Mouse (Mus musculus) heart, embryonic 14.5 days (tissue): ENCODE results near the gene Gapvd1. TPM values are rescaled to one million over a fixed set of nuclear protein-coding genes. Genes with fewer than 3 reads are reported as not detected.

Source experiments
- ATAC-seq: fragments of 200-750 bp; cut with Nextera tagmentation; 2 replicates; pipeline ENCODE4 v1.8.0; 2017; ENCODE audit warnings: low read depth, moderate TSS enrichment; ENCODE audit not compliant: insufficient number of reproducible peaks, insufficient read depth, low FRiP score
- H3K27ac ChIP-seq, 2 experiments: fragments of 200-500 bp in 1 of 2; fragments of 300-500 bp in 1 of 2; sonication (generic) in 1 of 2; replicated peaks in 1 of 2; 2 replicates each; pipeline ENCODE4 v1.5.1; 2012 to 2014; ENCODE audit warnings: low read depth in 2 of 2, low read length in 2 of 2, control low read depth in 1 of 2, mild to moderate bottlenecking in 1 of 2, mixed read lengths in 1 of 2; ENCODE audit not compliant: control insufficient read depth in 1 of 2, insufficient read depth in 1 of 2
- H3K27me3 ChIP-seq: fragments of 300-500 bp; sonication (generic); 2 replicates; pipeline ENCODE4 v1.6.1; 2014; ENCODE audit warnings: mild to moderate bottlenecking, low read length, control low read depth; ENCODE audit not compliant: control insufficient read depth, insufficient read depth
- H3K36me3 ChIP-seq: fragments of 300-500 bp; sonication (generic); 2 replicates; pipeline ENCODE4 v1.6.1; 2014; ENCODE audit warnings: mild to moderate bottlenecking, control low read depth, low read length, mixed read lengths; ENCODE audit not compliant: control insufficient read depth, insufficient read depth
- H3K4me1 ChIP-seq, 2 experiments: fragments of 200-500 bp in 1 of 2; fragments of 300-500 bp in 1 of 2; sonication (generic) in 1 of 2; 2 replicates each; pipeline ENCODE4 v1.6.1; 2012 to 2014; ENCODE audit warnings: low read length in 2 of 2, control low read depth in 1 of 2, mixed read lengths in 1 of 2; ENCODE audit not compliant: control insufficient read depth in 2 of 2, insufficient read depth in 2 of 2
- H3K4me2 ChIP-seq: fragments of 300-500 bp; sonication (generic); 2 replicates; pipeline ENCODE4 v1.6.1; 2014; ENCODE audit warnings: mild to moderate bottlenecking, low read length
- H3K4me3 ChIP-seq, 2 experiments: fragments of 200-500 bp in 1 of 2; fragments of 300-500 bp in 1 of 2; sonication (generic) in 1 of 2; 2 replicates each; pipeline ENCODE4 v1.5.1; 2012 to 2014; ENCODE audit warnings: low read length in 2 of 2, mild to moderate bottlenecking in 2 of 2, control low read depth in 1 of 2, low read depth in 1 of 2, moderate library complexity in 1 of 2; ENCODE audit not compliant: control insufficient read depth in 1 of 2, insufficient read depth in 1 of 2
- H3K9ac ChIP-seq: fragments of 300-500 bp; sonication (generic); 2 replicates; pipeline ENCODE4 v1.6.1; 2014; ENCODE audit warnings: mild to moderate bottlenecking, low read length
- H3K9me3 ChIP-seq: fragments of 300-500 bp; sonication (generic); 2 replicates; pipeline ENCODE4 v1.6.1; 2016; ENCODE audit warnings: low read length, control low read depth; ENCODE audit not compliant: control insufficient read depth
- WGBS: fragments of 180-500 bp; shearing (Covaris S2); extraction: QIAGEN DNeasy Blood & Tissue Kit; methylation state at CpG from one replicate; pipeline ENCODE4 v1.1.7; 2014; 5-methylcytosine and 5-hydroxymethylcytosine counted together
- polyA plus RNA-seq: library from polyadenylated mRNA; unstranded; fragments of >200 nt; fragmentation: Nextera tagmentation; extraction: Ambion mirVana; gene quantifications from 2 replicates; pipeline ENCODE4 v1.2.1, GENCODE M21; 2014

The Gapvd1 gene
- polyA plus RNA-seq, 1 experiment from 2014 or later, result 66.2 TPM

- WGBS, result 49% methylated on average over 2 of the region's 2 CpGs
- Histone ChIP-seq H3K9ac (no peak overlapping the region), H3K36me3 (no peaks in the 10 kb centered on the region), H3K27me3 (no peaks in the 10 kb centered on the region), H3K4me2 (no peak overlapping the region), H3K9me3 (no peaks in the 10 kb centered on the region), H3K4me3 (no peak overlapping the region), H3K27ac (no peak overlapping the region), H3K4me1 (peaks cover 6 to 8% of the 10 kb centered on the region in 2 experiments)
- ATAC-seq, result no peak
Observed at GRCm38 (mm10) chr2:34750245-34750644, 4.8 kb downstream of the Gapvd1 start.

GRCm38 (mm10) chr2:34748479-34748878 lies 6.6 kb downstream of the Gapvd1 start:
- Histone ChIP-seq H3K9me3 (no peaks in the 10 kb centered on the region), H3K36me3 (0 out of 2 replicates have a peak, but pooled peaks cover 8% of the 10 kb centered on the region), H3K4me3 (no peak overlapping the region), H3K4me1 (peaks cover 2 to 8% of the 10 kb centered on the region in 2 experiments), H3K4me2 (no peak overlapping the region), H3K9ac (no peak overlapping the region), H3K27ac (no peak overlapping the region), H3K27me3 (no peaks in the 10 kb centered on the region)
- 87% methylated on average over 4 of the region's 4 CpGs for WGBS
- ATAC-seq, result no peak

GRCm38 (mm10) chr2:34745673-34746072 lies 9.4 kb downstream of the Gapvd1 start:
- H3K4me2 ChIP-seq, result no peak overlapping the region
- 80% methylated on average over 2 of the region's 2 CpGs for WGBS
- no peaks in the 10 kb centered on the region for H3K27me3 ChIP-seq
- H3K27ac ChIP-seq, result no peak overlapping the region
- no peaks in the 10 kb centered on the region for H3K9me3 ChIP-seq
- H3K4me1 ChIP-seq, result peaks cover 4 to 5% of the 10 kb centered on the region in 2 experiments
- 0 out of 2 replicates have a peak, but pooled peaks cover 8% of the 10 kb centered on the region for H3K36me3 ChIP-seq
- no peak overlapping the region for H3K9ac ChIP-seq
- H3K4me3 ChIP-seq, result no peak overlapping the region
- no peak for ATAC-seq

- Histone ChIP-seq H3K9me3 (no peaks in the 10 kb centered on the region), H3K27ac (no peak overlapping the region), H3K4me1 (peaks cover 4 to 5% of the 10 kb centered on the region in 2 experiments), H3K4me3 (no peak overlapping the region), H3K4me2 (no peak overlapping the region), H3K36me3 (0 out of 2 replicates have a peak, but pooled peaks cover 8% of the 10 kb centered on the region), H3K27me3 (no peaks in the 10 kb centered on the region), H3K9ac (no peak overlapping the region)
- ATAC-seq, result no peak
- 96% methylated on average over 8 of the region's 8 CpGs for WGBS
Observed at GRCm38 (mm10) chr2:34744476-34744875, 10.6 kb downstream of the Gapvd1 start.

- Histone ChIP-seq H3K27ac (no peak overlapping the region), H3K9me3 (no peaks in the 10 kb centered on the region), H3K9ac (no peak overlapping the region), H3K27me3 (no peaks in the 10 kb centered on the region), H3K4me1 (peaks cover 4 to 5% of the 10 kb centered on the region in 2 experiments), H3K4me3 (no peak overlapping the region), H3K36me3 (0 out of 2 replicates have a peak, but pooled peaks cover 8% of the 10 kb centered on the region), H3K4me2 (no peak overlapping the region)
- ATAC-seq, result no peak
- WGBS, result 80% methylated on average over 8 of the region's 8 CpGs
Observed at GRCm38 (mm10) chr2:34742675-34743074, 12.4 kb downstream of the Gapvd1 start.

GRCm38 (mm10) chr2:34741390-34742159 lies 13.5 kb downstream of the Gapvd1 start:
- H3K4me2 ChIP-seq, result no peak overlapping the region
- WGBS, result 88% methylated on average over 12 of the region's 12 CpGs

GRCm38 (mm10) chr2:34739684-34740391 lies 15.2 kb downstream of the Gapvd1 start:
- Histone ChIP-seq H3K9me3 (no peaks in the 10 kb centered on the region), H3K4me3 (no peak overlapping the region), H3K36me3 (0 out of 2 replicates have a peak, but pooled peaks cover 8% of the 10 kb centered on the region), H3K4me1 (peaks cover 4 to 13% of the 10 kb centered on the region in 2 experiments), H3K27me3 (no peaks in the 10 kb centered on the region), H3K4me2 (no peak overlapping the region), H3K27ac (no peak overlapping the region), H3K9ac (no peak overlapping the region)
- 76% methylated on average over 1 of the region's 1 CpGs for WGBS
- ATAC-seq, result no peak

More at GRCm38 (mm10) chr2:34741390-34742159, 13.5 kb downstream of the Gapvd1 start:
- Histone ChIP-seq H3K9me3 (no peaks in the 10 kb centered on the region), H3K36me3 (0 out of 2 replicates have a peak, but pooled peaks cover 8% of the 10 kb centered on the region), H3K4me1 (peaks cover 4 to 5% of the 10 kb centered on the region in 2 experiments), H3K9ac (no peak overlapping the region), H3K27ac (no peak overlapping the region), H3K27me3 (no peaks in the 10 kb centered on the region), H3K4me3 (no peak overlapping the region)
- no peak for ATAC-seq
